Mouse (Mus musculus) cortical plate, adult 2 months (tissue): ENCODE measurements around the gene Klhl18.
A peak's percentile ranks its signal among the peaks of the same experiment; 100 is the strongest.

Experiments
- CTCF ChIP-seq: fragments of 200-500 bp; IDR thresholded peaks from 2 replicates; pipeline ENCODE4 v1.5.1; 2011; ENCODE audit warnings: mild to moderate bottlenecking, control low read depth, low read length; ENCODE audit not compliant: insufficient read depth; ENCODE audit errors: extremely low read depth
- POLR2A ChIP-seq: fragments of 200-500 bp; IDR thresholded peaks from 2 replicates; pipeline ENCODE4 v1.6.1; 2011; ENCODE audit warnings: mild to moderate bottlenecking, low read length, control low read depth; ENCODE audit not compliant: insufficient read depth; ENCODE audit errors: extremely low read depth

DNA sequence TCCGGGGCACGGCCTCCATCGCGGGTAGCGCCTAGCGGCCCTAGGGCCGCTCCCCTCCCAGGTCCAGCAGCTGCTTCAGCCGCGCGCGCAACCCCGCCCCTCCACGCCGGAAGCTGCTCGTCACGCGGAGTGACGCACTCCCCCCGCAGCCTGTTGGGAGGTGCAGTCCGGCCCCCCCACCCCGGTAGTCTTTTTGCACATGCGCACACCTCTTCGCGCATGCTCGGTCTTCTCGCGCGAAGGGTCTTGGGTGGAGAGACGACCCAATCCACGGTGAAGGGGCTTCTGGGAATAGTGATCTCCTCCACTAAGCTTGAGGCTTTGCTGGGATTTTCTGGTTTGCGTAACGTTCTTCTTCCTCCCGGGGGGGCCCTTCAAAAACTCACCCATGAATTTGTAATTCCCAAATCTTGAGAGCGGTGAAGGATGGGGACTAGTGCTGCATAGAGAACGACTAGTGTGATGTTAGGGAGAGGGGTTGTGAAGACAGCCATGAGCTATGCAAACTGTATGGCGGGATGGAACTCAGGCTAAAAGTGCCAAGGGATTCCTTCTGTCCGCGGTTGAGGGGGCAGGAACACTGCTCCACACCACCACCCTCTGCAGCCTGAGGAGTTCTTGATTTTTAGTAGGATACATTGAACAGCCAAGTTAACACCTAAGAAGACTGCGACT, 68.3 kb downstream of the Klhl18 start, which contains the start of gene Ptpn23:
- peak; percentile 81 for TF ChIP-seq POLR2A
- TF ChIP-seq CTCF: no peak
